Mouse (Mus musculus): Measurements from ENCODE around the gene Olfr955.

The Olfr955 gene

DNA sequence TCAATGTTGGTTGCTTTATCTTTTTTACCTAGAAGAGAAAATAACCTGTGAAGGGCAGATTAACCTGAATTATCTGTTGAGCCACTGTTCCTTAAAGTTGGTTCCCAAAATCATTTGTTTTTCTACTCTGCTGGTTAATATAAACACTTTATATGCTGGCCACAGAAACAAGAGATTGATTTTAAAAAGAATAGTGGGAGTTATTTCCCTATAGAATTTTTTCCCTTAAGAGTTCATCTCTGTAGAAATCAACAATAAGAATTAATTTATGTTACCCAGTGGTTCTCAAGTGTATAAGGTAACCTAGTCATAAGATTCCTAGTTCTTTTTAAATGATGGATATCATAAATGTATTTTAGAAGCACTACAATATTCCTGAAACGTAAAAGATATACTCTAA lies at the start of gene Olfr955:
Gene Olfr955 (minus strand): TSS at position 101 of the 400 bp plus-strand sequence.
- WGBS: 54% methylated on average over 1 of the region's 1 CpGs

DNA sequence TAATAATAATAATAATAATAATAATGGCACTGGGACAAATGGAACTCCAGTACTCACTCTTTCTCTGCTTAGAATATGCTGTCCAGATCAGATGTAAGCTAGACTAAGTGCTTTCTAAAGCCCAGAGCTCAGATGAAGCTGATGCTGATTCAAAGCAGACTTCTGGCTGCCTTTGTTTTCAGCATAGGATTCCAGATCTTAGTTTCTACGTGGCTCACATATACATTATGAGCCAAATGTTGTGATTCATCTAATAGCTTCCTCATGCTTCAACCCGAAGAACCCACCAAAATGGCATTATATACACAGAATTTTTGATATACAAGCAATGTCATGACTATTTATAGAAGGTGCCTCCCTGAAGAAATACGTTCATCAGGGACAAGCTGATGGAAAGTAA lies 43.8 kb upstream of the Olfr955 start, which contains the start of gene Olfr957:
Gene Olfr957 (minus strand): TSS at position 279 of the 400 bp plus-strand sequence.
- WGBS: 56% methylated on average over 3 of the region's 3 CpGs

DNA sequence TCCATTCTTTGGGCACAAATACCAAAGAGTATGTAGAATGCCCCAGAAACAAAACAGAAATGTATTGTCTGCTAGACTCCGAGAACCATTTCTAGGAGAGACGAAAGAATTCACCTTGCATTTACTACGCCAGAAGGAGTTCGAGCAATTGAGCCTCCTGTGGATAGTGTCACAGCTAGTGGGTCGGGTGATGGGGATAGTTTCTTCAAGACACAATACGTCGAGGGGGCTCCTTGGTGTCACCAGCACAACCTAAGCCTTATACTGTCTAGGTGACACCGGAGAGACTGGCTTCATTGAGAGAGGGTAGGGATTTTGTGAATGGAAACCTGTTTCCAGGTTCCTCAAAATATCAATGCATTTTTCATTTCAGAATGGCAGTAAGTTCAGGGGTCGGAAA lies 37.7 kb upstream of the Olfr955 start:
- 80% methylated on average over 9 of the region's 9 CpGs for WGBS

DNA sequence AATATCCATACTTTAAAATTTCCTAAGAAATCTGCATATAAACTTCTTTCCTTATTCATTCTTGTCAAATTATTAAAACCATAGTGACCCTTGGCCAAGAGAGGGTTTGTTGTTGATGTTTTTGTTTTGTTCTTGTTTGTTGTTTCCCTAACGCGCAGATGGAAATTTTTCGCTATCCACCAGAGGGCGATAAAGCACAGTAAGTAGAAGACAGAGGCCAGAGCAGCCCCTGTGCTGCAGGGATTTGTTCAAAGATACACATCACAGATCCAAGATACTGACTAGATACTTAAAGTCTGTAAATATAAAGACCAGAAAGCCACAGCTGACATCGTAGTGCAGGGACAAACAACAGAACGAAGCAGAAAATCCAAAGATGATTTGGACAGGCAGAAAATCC lies 37.3 kb upstream of the Olfr955 start:
- 10% methylated on average over 6 of the region's 6 CpGs for WGBS

DNA sequence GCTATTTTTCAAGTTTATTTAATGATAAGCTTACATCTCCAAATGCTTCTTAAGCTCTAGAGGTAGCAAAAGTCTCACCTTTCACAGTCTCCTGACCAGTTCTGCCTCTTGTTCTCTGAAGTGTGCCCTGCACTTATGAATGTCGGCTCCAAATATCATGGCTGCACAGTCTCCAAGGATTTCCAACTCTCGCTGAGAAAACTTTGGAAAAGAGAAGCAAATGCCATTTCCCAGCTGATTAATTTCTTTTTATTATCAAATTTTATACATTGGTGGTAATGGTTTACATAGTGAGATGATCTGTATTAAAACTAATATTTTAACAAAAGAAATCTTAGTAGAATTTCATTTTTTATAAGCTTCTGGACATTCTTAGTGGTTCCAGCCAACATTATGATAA lies 22.2 kb upstream of the Olfr955 start, which contains the start of gene Olfr44:
Gene Olfr44 (minus strand): TSS at position 101 of the 400 bp plus-strand sequence.
- WGBS: 92% methylated on average over 2 of the region's 2 CpGs

DNA sequence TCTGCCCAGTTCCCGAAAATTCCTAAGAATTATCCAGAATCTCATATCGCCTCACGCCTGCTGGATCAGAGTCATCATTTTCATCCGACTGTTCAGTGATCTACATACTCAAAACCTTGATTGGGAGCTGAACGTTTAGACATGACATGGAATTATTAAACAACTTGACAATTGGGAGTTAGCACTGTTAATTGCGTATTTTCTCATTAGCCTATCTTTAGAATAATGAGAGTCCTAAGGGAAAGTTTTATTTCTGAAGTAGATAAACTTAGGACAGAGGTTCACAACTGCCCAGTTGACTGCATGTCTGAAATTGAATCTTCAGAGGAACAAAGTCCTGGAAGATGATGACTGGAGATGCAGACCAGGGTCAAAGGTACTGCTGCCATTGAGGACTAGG lies 15.3 kb downstream of the Olfr955 start, which contains the start of gene Olfr954:
Gene Olfr954 (plus strand): TSS at position 301 of the 400 bp plus-strand sequence.
- 82% methylated on average over 6 of the region's 6 CpGs for WGBS

DNA sequence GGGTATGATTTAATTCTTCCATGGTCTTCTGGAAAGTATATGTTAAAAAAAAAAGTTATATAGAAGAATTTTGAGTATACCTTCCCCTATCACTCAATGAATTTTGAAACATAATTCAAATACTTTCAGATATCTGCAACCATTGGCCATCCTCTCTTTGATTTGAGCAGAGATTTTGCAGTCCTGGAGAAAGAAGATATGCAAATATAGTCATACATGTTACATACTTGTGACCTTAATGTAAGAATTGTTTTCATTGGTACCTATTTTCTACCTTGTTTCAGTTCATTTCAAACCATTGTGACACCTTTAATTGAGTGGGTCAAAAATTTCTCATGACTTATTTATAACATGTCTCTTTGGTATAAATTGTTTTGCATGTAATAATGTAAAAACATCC lies 44.7 kb downstream of the Olfr955 start, which contains the start of gene Olfr952:
Gene Olfr952 (minus strand): TSS at position 101 of the 400 bp plus-strand sequence.

